Mouse (Mus musculus) left cerebral cortex, postnatal 14 days (tissue): ENCODE results near the gene Rbm33. TPM values are rescaled to one million over a fixed set of nuclear protein-coding genes. Genes with fewer than 3 reads are reported as not detected.
A peak's percentile ranks its signal among the peaks of the same experiment; 100 is the strongest.

Experiments used
- DNase-seq, 2 experiments: peaks; one replicate each; pipeline ENCODE4 v3.0.0; 2021 to 2022; ENCODE audit warnings: low spot score in 2 of 2, mixed read lengths in 1 of 2
- intact Hi-C: fragments of 180-260 bp; cut with DNase I; formaldehyde crosslinking; loops from one replicate; pipeline ENCODE4 v1.15.1; 2025
- total RNA-seq, 2 experiments: library from RNA; stranded (reverse); gene quantifications; 2 replicates each; pipeline ENCODE4 v1.2.3; 2021

The Rbm33 gene
- total RNA-seq, 2 experiments from 2014 or later = 59.0 to 59.5 TPM

- no peak for DNase-seq
- intact Hi-C loops = loop anchor here (5.0 to 10.0 kb wide), 2 partner anchors 69 to 234 kb away; no protein-coding TSS in a partner anchor
These were observed 1.8 kb downstream of the Rbm33 start for GRCm38 (mm10) chr5:28318671-28319070.

GRCm38 (mm10) chr5:28321769-28322168 lies 4.8 kb downstream of the Rbm33 start:
- intact Hi-C loops = no loop called here
- DNase-seq = no peak

- intact Hi-C loops = no loop called here
- DNase-seq = no peak
These were observed 5.3 kb downstream of the Rbm33 start for GRCm38 (mm10) chr5:28322189-28322588.

GRCm38 (mm10) chr5:28323822-28324221 lies 6.9 kb downstream of the Rbm33 start:
- intact Hi-C loops = no loop called here
- DNase-seq = no peak

- intact Hi-C loops = no loop called here
- no peak for DNase-seq
These were observed 7.5 kb downstream of the Rbm33 start for GRCm38 (mm10) chr5:28324457-28324856.

GRCm38 (mm10) chr5:28329024-28329806 lies 12.3 kb downstream of the Rbm33 start:
- intact Hi-C loops = no loop called here
- DNase-seq = peak; percentile 10 to 15

GRCm38 (mm10) chr5:28333731-28334130 lies 16.8 kb downstream of the Rbm33 start:
- no peak for DNase-seq
- intact Hi-C loops = no loop called here

GRCm38 (mm10) chr5:28351857-28352513 lies 35.1 kb downstream of the Rbm33 start:
- DNase-seq = no peak
- intact Hi-C loops = no loop called here

GRCm38 (mm10) chr5:28355614-28356013 lies 38.7 kb downstream of the Rbm33 start:
- intact Hi-C loops = no loop called here
- no peak for DNase-seq

- intact Hi-C loops = no loop called here
- no peak for DNase-seq
These were observed 43.8 kb downstream of the Rbm33 start for GRCm38 (mm10) chr5:28360745-28361144.

- intact Hi-C loops = no loop called here
- no peak for DNase-seq
These were observed 51.1 kb downstream of the Rbm33 start for GRCm38 (mm10) chr5:28368056-28368455.

GRCm38 (mm10) chr5:28370836-28371235 lies 53.9 kb downstream of the Rbm33 start:
- intact Hi-C loops = no loop called here
- DNase-seq = no peak

- intact Hi-C loops = no loop called here
- DNase-seq = no peak
These were observed 55.3 kb downstream of the Rbm33 start for GRCm38 (mm10) chr5:28372172-28372664.

- intact Hi-C loops = no loop called here
- DNase-seq = no peak
These were observed 56.8 kb downstream of the Rbm33 start for GRCm38 (mm10) chr5:28373498-28374427.

GRCm38 (mm10) chr5:28377299-28377698 lies 60.4 kb downstream of the Rbm33 start:
- intact Hi-C loops = no loop called here
- DNase-seq = no peak

GRCm38 (mm10) chr5:28382289-28382688 lies 65.4 kb downstream of the Rbm33 start:
- no peak for DNase-seq
- intact Hi-C loops = no loop called here

GRCm38 (mm10) chr5:28386783-28387182 lies 69.9 kb downstream of the Rbm33 start:
- intact Hi-C loops = loop anchor here (1.0 to 5.0 kb wide), 3 partner anchors 49 to 92 kb away; partner anchors contain the start of gene Rbm33
- peak in 1 of 2 experiments; percentile 17 for DNase-seq

- DNase-seq = peak in 1 of 2 experiments; percentile 17
- intact Hi-C loops = loop anchor here (5.0 kb wide), 2 partner anchors 50 to 70 kb away; partner anchors contain the start of gene Rbm33
These were observed 70.7 kb downstream of the Rbm33 start for GRCm38 (mm10) chr5:28387531-28388179.

GRCm38 (mm10) chr5:28388184-28388583 lies 71.3 kb downstream of the Rbm33 start:
- DNase-seq = peak; percentile 71 to 79
- intact Hi-C loops = loop anchor here (5.0 kb wide), 2 partner anchors 51 to 71 kb away; partner anchors contain the start of gene Rbm33
